Mouse (Mus musculus) olfactory bulb, adult 2 months (tissue): ENCODE data around the gene Kcna7.

ENCODE experiments used
- CTCF ChIP-seq: fragments of 200-500 bp; IDR thresholded peaks from 2 replicates; pipeline ENCODE4 v1.5.1; 2012; ENCODE audit warnings: low read depth, mild to moderate bottlenecking, low read length, moderate library complexity; ENCODE audit not compliant: insufficient read depth
- POLR2A ChIP-seq: fragments of 200-500 bp; IDR thresholded peaks from 2 replicates; pipeline ENCODE4 v1.6.1; 2012; ENCODE audit warnings: mild to moderate bottlenecking, low read depth, low read length, moderate library complexity; ENCODE audit not compliant: insufficient read depth

DNA sequence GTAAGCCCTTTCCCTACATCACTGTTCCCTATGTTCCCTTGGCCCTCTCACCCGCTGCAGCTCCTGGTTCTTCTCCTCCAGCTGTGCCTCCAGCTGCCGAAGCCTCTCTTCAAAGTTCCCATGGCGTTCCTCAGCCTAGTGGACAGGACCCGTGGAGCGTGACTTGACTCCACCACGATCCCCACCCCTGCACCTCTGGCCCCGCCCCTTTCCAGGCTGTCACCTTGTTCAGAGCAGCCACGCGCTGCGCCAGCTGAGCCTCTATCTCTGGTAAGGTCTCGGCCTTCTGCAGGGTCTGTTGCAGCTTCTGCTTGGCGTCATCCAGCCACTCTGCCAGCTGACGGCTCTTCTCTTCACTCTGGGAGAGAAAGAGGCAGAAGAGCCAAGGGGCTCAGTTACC is 49.4 kb upstream of the Kcna7 start:
- TF ChIP-seq POLR2A (no peak), CTCF (no peak)
